Mouse (Mus musculus): ENCODE data around the gene Vmn2r74. TPM values are rescaled to one million over a fixed set of nuclear protein-coding genes. Genes with fewer than 3 reads are reported as not detected.

Gene Vmn2r74
- not detected in 2 replicates for polyA plus RNA-seq (2015; fragmentation: Nextera tagmentation; extraction: Ambion mirVana)

- Histone ChIP-seq H3K27me3 (no peaks in the 10 kb centered on the region), H3K9ac (no peak within 1 kb of the TSS), H3K27ac (no peak within 1 kb of the TSS), H3K9me3 (replicated peaks) (no peaks in the 10 kb centered on the region), H3K36me3 (no peaks in the 10 kb centered on the region), H3K4me2 (no peak within 1 kb of the TSS), H3K4me1 (replicated peaks) (no peaks in the 10 kb centered on the region), H3K4me3 (replicated peaks) (no peak within 1 kb of the TSS)
- ATAC-seq (ENCODE audit: low read depth): no peak
- no peak for DNase-seq
These were observed at the start of gene Vmn2r74 for GRCm38 (mm10) chr7:85961529-85961928. TSS of gene Vmn2r74 (minus strand) at chr7:85961629.

GRCm38 (mm10) chr7:86007533-86007932, 46.1 kb upstream of the Vmn2r74 start:
- WGBS (ENCODE audit: insufficient replicate concordance): 70% methylated on average over 2 of the region's 2 CpGs
- Histone ChIP-seq H3K9ac (no peak overlapping the region), H3K4me1 (replicated peaks) (no peaks in the 10 kb centered on the region), H3K9me3 (replicated peaks) (peaks cover 15% of the 10 kb centered on the region; the same call in 1 of the 2 replicates), H3K27ac (no peak overlapping the region), H3K4me3 (replicated peaks) (no peak overlapping the region), H3K36me3 (no peaks in the 10 kb centered on the region), H3K27me3 (no peaks in the 10 kb centered on the region), H3K4me2 (no peak overlapping the region)
- no peak for DNase-seq
- ATAC-seq (ENCODE audit: low read depth): no peak

Other genes starting within 250 kb of the Vmn2r74 start
- gene Vmn2r72, start 206.5 kb downstream of the Vmn2r74 start, polyA plus RNA-seq (2015; fragmentation: Nextera tagmentation; extraction: Ambion mirVana): not detected in 2 replicates
- not detected in 2 replicates for gene Vmn2r73, start 85.4 kb downstream of the Vmn2r74 start, polyA plus RNA-seq (2015; fragmentation: Nextera tagmentation; extraction: Ambion mirVana)
- gene Vmn2r75, start 210.1 kb upstream of the Vmn2r74 start, polyA plus RNA-seq (2015; fragmentation: Nextera tagmentation; extraction: Ambion mirVana): not detected in 2 replicates

All from liver, embryonic 13.5 days (tissue).